Mouse (Mus musculus) limb, embryonic 13.5 days (tissue): ENCODE results near the gene Ano7. TPM values are rescaled to one million over a fixed set of nuclear protein-coding genes. Genes with fewer than 3 reads are reported as not detected.

Experiments used
- ATAC-seq: fragments of 200-750 bp; cut with Nextera tagmentation; 2 replicates; pipeline ENCODE4 v1.8.0; 2017; ENCODE audit warnings: low read depth, moderate number of reproducible peaks, moderate TSS enrichment; ENCODE audit not compliant: low FRiP score
- H3K27ac ChIP-seq: fragments of 300-500 bp; sonication (generic); 2 replicates; pipeline ENCODE4 v1.5.1; 2015; ENCODE audit warnings: inconsistent platforms, mild to moderate bottlenecking, moderate library complexity
- H3K27me3 ChIP-seq: fragments of 300-500 bp; sonication (generic); 2 replicates; pipeline ENCODE4 v1.6.1; 2015; ENCODE audit warnings: mild to moderate bottlenecking, inconsistent platforms
- H3K36me3 ChIP-seq: fragments of 300-500 bp; sonication (generic); 2 replicates; pipeline ENCODE4 v1.6.1; 2015; ENCODE audit warnings: inconsistent platforms, mild to moderate bottlenecking, moderate library complexity
- H3K4me1 ChIP-seq: fragments of 300-500 bp; sonication (generic); 2 replicates; pipeline ENCODE4 v1.6.1; 2015; ENCODE audit warnings: inconsistent platforms
- H3K4me2 ChIP-seq: fragments of 300-500 bp; sonication (generic); replicated peaks from 2 replicates; pipeline ENCODE4 v1.6.1; 2015; ENCODE audit warnings: inconsistent platforms, mild to moderate bottlenecking, moderate library complexity
- H3K4me3 ChIP-seq: fragments of 300-500 bp; sonication (generic); 2 replicates; pipeline ENCODE4 v1.5.1; 2015; ENCODE audit warnings: moderate library complexity, mild to moderate bottlenecking, inconsistent platforms
- H3K9ac ChIP-seq: fragments of 300-500 bp; sonication (generic); 2 replicates; pipeline ENCODE4 v1.6.1; 2015; ENCODE audit warnings: mild to moderate bottlenecking, inconsistent platforms
- H3K9me3 ChIP-seq: fragments of 300-500 bp; sonication (generic); 2 replicates; pipeline ENCODE4 v1.6.1; 2016; ENCODE audit warnings: inconsistent platforms
- WGBS: fragments of 180-500 bp; shearing (Covaris S2); methylation state at CpG from one replicate; pipeline ENCODE4 v1.1.7; 2015; 5-methylcytosine and 5-hydroxymethylcytosine counted together
- polyA plus RNA-seq: library from polyadenylated mRNA; unstranded; fragments of >200 nt; fragmentation: Nextera tagmentation; extraction: Ambion mirVana; gene quantifications from 2 replicates; pipeline ENCODE4 v1.2.1, GENCODE M21; 2015

The Ano7 gene
- 1.3 and 1.8 TPM in 2 replicates for polyA plus RNA-seq

DNA sequence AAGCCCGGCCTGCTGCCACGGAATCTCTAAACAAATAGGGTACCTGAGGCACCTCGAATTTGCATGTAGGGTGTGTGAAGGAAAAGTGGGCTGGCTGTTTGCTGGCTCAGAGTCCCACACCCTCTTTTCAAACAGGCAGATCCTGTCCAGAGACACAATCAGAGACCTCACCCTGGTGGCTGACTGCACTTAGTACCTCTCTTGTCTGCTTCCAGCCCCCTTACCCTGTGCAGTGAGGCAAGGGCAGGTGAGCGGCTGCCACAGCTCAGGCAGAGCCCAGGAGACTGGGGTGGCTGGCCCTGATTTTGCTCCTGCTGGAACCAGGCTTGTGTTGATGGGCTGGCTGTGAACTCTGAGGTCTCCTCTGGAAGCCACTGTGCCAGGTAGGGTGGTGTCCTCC lies at the start of gene Ano7:
Gene Ano7, plus strand, starts transcription at position 266 of the 400 bp plus-strand sequence.
- Histone ChIP-seq H3K4me2 (no peak within 1 kb of the TSS), H3K36me3 (no peaks in the 10 kb centered on the region), H3K4me3 (no peak within 1 kb of the TSS), H3K9me3 (no peaks in the 10 kb centered on the region), H3K9ac (no peak within 1 kb of the TSS), H3K4me1 (no peaks in the 10 kb centered on the region), H3K27ac (no peak within 1 kb of the TSS), H3K27me3 (no peaks in the 10 kb centered on the region)
- ATAC-seq, result 0 out of 2 replicates have a peak, but pooled peaks have one; percentile 33
- 68% methylated on average over 4 of the region's 4 CpGs for WGBS

DNA sequence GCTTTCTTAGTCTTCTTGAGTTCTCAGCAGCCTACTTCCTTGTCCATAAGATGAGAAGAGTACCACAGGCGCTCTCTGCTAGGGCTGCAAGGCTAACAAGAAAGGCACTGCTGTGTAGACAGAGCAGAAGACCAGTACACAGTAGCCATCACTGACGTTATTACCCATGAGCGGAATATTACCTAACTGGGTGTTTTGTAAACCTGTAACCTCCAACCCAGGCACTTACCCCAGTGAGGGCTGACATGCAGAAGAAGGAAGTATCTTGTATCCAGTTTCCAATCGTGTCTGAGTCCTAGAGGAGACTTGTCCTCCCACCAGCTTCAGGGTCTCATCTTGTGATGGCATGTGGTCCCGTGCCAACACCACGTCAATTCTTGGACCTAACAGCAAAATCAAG lies 49.8 kb upstream of the Ano7 start:
- Histone ChIP-seq H3K4me3 (no peak overlapping the region), H3K9me3 (no peaks in the 10 kb centered on the region), H3K27me3 (no peaks in the 10 kb centered on the region), H3K4me1 (no peaks in the 10 kb centered on the region), H3K4me2 (no peak overlapping the region), H3K27ac (no peak overlapping the region), H3K9ac (no peak overlapping the region), H3K36me3 (peaks cover 89% of the 10 kb centered on the region)
- ATAC-seq, result no peak
- WGBS, result 88% methylated on average over 6 of the region's 6 CpGs

DNA sequence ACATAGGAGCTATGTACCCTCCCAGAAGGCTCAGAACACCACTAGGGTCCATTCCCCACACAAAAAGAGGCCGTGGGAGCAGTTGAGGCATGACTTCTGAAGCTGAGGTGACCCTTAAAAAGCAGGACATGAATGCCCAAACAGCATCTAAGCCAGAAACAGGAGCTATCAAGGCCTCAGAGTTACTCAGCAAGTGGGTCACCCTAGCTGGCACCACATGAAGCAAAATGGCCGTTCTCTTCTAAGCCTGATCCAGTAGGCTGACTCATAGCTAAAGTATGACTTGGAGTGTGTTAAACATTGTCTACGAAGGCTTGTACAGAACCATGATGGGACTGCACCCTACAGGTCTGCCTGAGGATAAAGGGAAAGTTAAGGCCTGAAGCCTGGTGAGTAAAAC lies 47.3 kb upstream of the Ano7 start:
- H3K27me3 ChIP-seq, result no peaks in the 10 kb centered on the region
- no peak overlapping the region for H3K4me3 ChIP-seq
- no peaks in the 10 kb centered on the region for H3K4me1 ChIP-seq
- no peaks in the 10 kb centered on the region for H3K9me3 ChIP-seq
- ATAC-seq, result no peak
- H3K9ac ChIP-seq, result no peak overlapping the region
- peaks cover 86% of the 10 kb centered on the region for H3K36me3 ChIP-seq
- 96% methylated on average over 3 of the region's 3 CpGs for WGBS
- H3K4me2 ChIP-seq, result no peak overlapping the region
- H3K27ac ChIP-seq, result no peak overlapping the region

- Histone ChIP-seq H3K27ac (no peak overlapping the region), H3K4me1 (no peaks in the 10 kb centered on the region), H3K36me3 (peaks cover 58% of the 10 kb centered on the region), H3K4me3 (no peak overlapping the region), H3K9me3 (no peaks in the 10 kb centered on the region), H3K4me2 (no peak overlapping the region), H3K9ac (no peak overlapping the region), H3K27me3 (no peaks in the 10 kb centered on the region)
- WGBS, result 69% methylated on average over 2 of the region's 2 CpGs
- no peak for ATAC-seq
Measured at GRCm38 (mm10) chr1:93334621-93335020, 39.1 kb upstream of the Ano7 start.

- peak within 1 kb of the TSS; percentile 90 for H3K9ac ChIP-seq
- ATAC-seq, result peak; percentile 93
- no peaks in the 10 kb centered on the region for H3K9me3 ChIP-seq
- H3K4me1 ChIP-seq, result peaks cover 22% of the 10 kb centered on the region
- H3K36me3 ChIP-seq, result peaks cover 17% of the 10 kb centered on the region
- WGBS, result under 1% methylated on average over 63 of the region's 63 CpGs
- H3K27ac ChIP-seq, result peak within 1 kb of the TSS; percentile 48
- H3K4me3 ChIP-seq, result peak within 1 kb of the TSS; percentile 96
- H3K27me3 ChIP-seq, result no peaks in the 10 kb centered on the region
- H3K4me2 ChIP-seq, result peak within 1 kb of the TSS; percentile 79
Measured at GRCm38 (mm10) chr1:93342648-93343503, 30.9 kb upstream of the Ano7 start, which contains the start of the genes Ppp1r7 and Pask. Ppp1r7 (plus strand) TSS chr1:93342854. Pask (minus strand) TSS chr1:93343482.

DNA sequence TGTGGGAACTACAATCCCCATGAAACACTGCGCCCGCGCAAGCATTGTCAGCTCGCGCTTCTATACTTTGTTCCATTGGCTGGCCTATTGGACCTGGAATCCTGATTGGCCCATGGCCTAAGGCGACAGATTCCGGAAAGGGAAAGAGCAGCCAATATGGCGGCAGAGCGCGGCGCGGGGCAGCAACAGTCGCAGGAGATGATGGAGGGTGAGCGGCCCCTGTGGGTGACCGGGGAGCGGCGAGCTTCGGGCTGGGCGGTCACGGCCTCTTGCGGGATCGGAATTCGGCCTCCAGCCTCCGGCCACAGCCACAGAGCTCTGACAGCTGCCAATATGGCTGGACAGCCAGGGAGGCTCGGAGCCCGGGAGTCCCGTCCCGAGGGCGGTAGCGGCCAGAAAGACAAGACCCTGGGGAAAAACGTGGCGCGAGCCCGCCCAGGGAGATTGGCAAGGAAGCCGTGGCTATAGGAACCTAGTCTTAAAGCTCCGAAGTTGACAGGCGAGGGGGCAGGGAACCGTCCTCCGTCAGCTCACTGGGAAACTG lies 30.2 kb upstream of the Ano7 start:
- Histone ChIP-seq H3K27me3 (no peaks in the 10 kb centered on the region), H3K9ac (peak overlapping the region; percentile 90), H3K4me3 (peak overlapping the region; percentile 96), H3K27ac (peak overlapping the region; percentile 48; the same call in 1 of the 2 replicates), H3K4me1 (peaks cover 22% of the 10 kb centered on the region), H3K9me3 (no peaks in the 10 kb centered on the region), H3K4me2 (peak overlapping the region; percentile 79), H3K36me3 (peaks cover 24% of the 10 kb centered on the region)
- under 1% methylated on average over 39 of the region's 39 CpGs for WGBS
- ATAC-seq, result peak; percentile 95

DNA sequence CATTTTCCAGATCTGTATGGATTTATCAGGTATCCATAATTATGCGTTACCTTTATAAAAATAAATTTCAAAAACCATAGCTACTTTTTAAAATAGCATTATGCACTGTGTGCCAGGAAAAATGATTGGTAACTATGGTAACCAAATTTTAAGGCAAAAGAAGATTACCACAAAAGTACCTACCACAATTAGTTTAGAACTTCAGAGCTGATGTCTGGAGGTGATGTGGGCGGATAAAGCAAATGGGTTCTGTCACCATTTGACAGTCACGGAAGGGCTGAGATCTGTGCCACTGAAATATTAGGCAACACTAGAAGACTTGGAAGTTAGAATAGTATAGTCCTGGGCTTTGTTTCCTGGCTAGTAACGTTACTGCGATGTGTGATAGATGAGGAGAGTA lies 26.6 kb upstream of the Ano7 start:
- H3K36me3 ChIP-seq, result peaks cover 52% of the 10 kb centered on the region
- 94% methylated on average over 5 of the region's 5 CpGs for WGBS

DNA sequence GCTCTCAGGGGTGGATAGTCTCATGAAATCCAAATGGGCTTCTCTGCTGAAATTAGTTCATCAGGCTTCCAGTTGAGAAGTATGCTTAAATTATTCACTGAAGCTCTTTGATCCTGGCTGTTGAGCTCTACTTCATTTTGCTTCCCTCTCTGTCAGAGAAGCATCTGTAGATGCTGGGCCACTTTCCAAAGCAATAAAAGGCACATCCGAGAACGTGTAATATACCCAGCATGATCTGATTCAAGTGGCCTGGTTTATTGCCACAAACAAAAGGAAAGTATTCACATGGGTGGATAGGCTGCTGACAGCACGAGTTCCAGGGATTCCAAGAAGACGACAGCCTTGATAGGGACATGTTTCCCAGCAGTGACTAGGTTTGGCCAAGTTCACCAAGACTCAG lies 24.0 kb upstream of the Ano7 start:
- Histone ChIP-seq H3K4me1 (0 out of 2 replicates have a peak, but pooled peaks cover under 1% of the 10 kb centered on the region), H3K36me3 (peaks cover 77% of the 10 kb centered on the region), H3K27ac (no peak overlapping the region), H3K27me3 (no peaks in the 10 kb centered on the region), H3K9me3 (no peaks in the 10 kb centered on the region), H3K4me3 (no peak overlapping the region), H3K9ac (no peak overlapping the region), H3K4me2 (no peak overlapping the region)
- WGBS, result 57% methylated on average over 4 of the region's 4 CpGs
- no peak for ATAC-seq

More for the DNA sequence above, 26.6 kb upstream of the Ano7 start:
- Histone ChIP-seq H3K9me3 (no peaks in the 10 kb centered on the region), H3K27me3 (no peaks in the 10 kb centered on the region), H3K4me2 (no peak overlapping the region), H3K9ac (no peak overlapping the region), H3K4me1 (peaks cover 11% of the 10 kb centered on the region), H3K4me3 (no peak overlapping the region), H3K27ac (no peak overlapping the region)
- no peak for ATAC-seq

GRCm38 (mm10) chr1:93352724-93353123 lies 21.0 kb upstream of the Ano7 start:
- H3K9me3 ChIP-seq, result no peaks in the 10 kb centered on the region
- no peaks in the 10 kb centered on the region for H3K4me1 ChIP-seq
- H3K36me3 ChIP-seq, result peaks cover 87% of the 10 kb centered on the region
- ATAC-seq, result no peak
- no peak overlapping the region for H3K9ac ChIP-seq
- H3K4me2 ChIP-seq, result no peak overlapping the region
- H3K27me3 ChIP-seq, result no peaks in the 10 kb centered on the region
- H3K27ac ChIP-seq, result no peak overlapping the region
- 94% methylated on average over 2 of the region's 2 CpGs for WGBS
- H3K4me3 ChIP-seq, result no peak overlapping the region

DNA sequence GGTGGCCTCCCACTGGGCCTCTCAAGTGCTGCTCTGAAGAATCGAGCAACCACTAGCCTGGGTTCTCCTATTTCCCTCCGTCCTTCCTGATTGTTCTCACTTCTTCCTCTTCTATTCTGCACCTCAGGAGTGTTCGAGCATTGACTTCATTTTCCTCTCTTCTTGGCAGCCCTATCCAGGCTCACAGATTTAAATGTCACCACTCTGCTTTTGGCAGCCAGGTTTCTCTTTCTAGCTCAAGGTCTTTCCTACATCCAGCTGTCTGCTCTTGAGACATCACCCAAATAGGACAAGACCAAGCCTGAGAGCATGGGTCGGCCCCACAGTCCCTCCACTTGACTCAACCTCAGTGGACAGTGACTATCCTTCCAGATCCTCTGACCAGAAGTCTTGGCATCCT lies 11.1 kb upstream of the Ano7 start:
- Histone ChIP-seq H3K9ac (no peak overlapping the region), H3K36me3 (peaks cover 90% of the 10 kb centered on the region), H3K27ac (no peak overlapping the region), H3K27me3 (no peaks in the 10 kb centered on the region), H3K9me3 (no peaks in the 10 kb centered on the region), H3K4me3 (no peak overlapping the region), H3K4me2 (no peak overlapping the region), H3K4me1 (no peaks in the 10 kb centered on the region)
- 86% methylated on average over 4 of the region's 4 CpGs for WGBS
- no peak for ATAC-seq

- Histone ChIP-seq H3K4me1 (no peaks in the 10 kb centered on the region), H3K27ac (no peak overlapping the region), H3K36me3 (peaks cover 69% of the 10 kb centered on the region), H3K27me3 (no peaks in the 10 kb centered on the region), H3K9ac (no peak overlapping the region), H3K4me2 (no peak overlapping the region), H3K9me3 (no peaks in the 10 kb centered on the region), H3K4me3 (no peak overlapping the region)
- 92% methylated on average over 6 of the region's 6 CpGs for WGBS
- no peak for ATAC-seq
Measured at GRCm38 (mm10) chr1:93365641-93366040, 8.1 kb upstream of the Ano7 start.

GRCm38 (mm10) chr1:93377307-93377706 lies 3.6 kb downstream of the Ano7 start:
- H3K4me2 ChIP-seq, result no peak overlapping the region
- no peak overlapping the region for H3K9ac ChIP-seq
- H3K36me3 ChIP-seq, result no peaks in the 10 kb centered on the region
- ATAC-seq, result no peak
- no peaks in the 10 kb centered on the region for H3K9me3 ChIP-seq
- 76% methylated on average over 5 of the region's 5 CpGs for WGBS
- H3K4me3 ChIP-seq, result no peak overlapping the region
- H3K27ac ChIP-seq, result no peak overlapping the region
- no peaks in the 10 kb centered on the region for H3K4me1 ChIP-seq
- no peaks in the 10 kb centered on the region for H3K27me3 ChIP-seq
